Mouse (Mus musculus) megakaryocyte, adult 5-6 weeks (primary cell): ENCODE measurements around the gene Aldh1a7. TPM values are rescaled to one million over a fixed set of nuclear protein-coding genes. Genes with fewer than 3 reads are reported as not detected.
"Not testable (repeated sequence)": the region's sequence is repeated elsewhere in the genome, so short reads cannot be mapped to it uniquely, and the experiment has no call there.

ENCODE experiments used
- ATAC-seq: 2 replicates; pipeline ENCODE4 v1.8.0; 2016; ENCODE audit warnings: mild to moderate bottlenecking, inconsistent platforms; ENCODE audit not compliant: poor library complexity, severe bottlenecking
- total RNA-seq, 2 experiments: library from RNA; stranded (forward) in 1 of 2; stranded (reverse) in 1 of 2; fragments of 153-499, 151-499 nt in 1 of 2; fragments of 221-1000, 200-1000 nt in 1 of 2; gene quantifications; 2 replicates each; pipeline versions ENCODE4 v1.2.3 to v1.2.4; 2015 to 2017

Gene Aldh1a7
- total RNA-seq (2015), result 0.71 and 2.1 TPM in 2 replicates
- total RNA-seq (2017), result 0.92 and 1.9 TPM in 2 replicates

- ATAC-seq, result no peak
These were observed at the start of gene Aldh1a7 for GRCm38 (mm10) chr19:20727381-20727780. Gene Aldh1a7, minus strand, starts transcription at chr19:20727562.

GRCm38 (mm10) chr19:20775681-20776080 is 48.3 kb upstream of the Aldh1a7 start:
- ATAC-seq, result no peak

GRCm38 (mm10) chr19:20773941-20774340 is 46.6 kb upstream of the Aldh1a7 start:
- ATAC-seq, result no peak

- ATAC-seq, result no peak
These were observed 36.9 kb upstream of the Aldh1a7 start for GRCm38 (mm10) chr19:20764214-20764613.

GRCm38 (mm10) chr19:20761675-20762426 is 34.5 kb upstream of the Aldh1a7 start:
- ATAC-seq, result no peak

- no peak for ATAC-seq
These were observed 33.8 kb upstream of the Aldh1a7 start for GRCm38 (mm10) chr19:20761119-20761518.

- ATAC-seq, result no peak
These were observed 17.3 kb upstream of the Aldh1a7 start for GRCm38 (mm10) chr19:20744630-20745029.

GRCm38 (mm10) chr19:20728278-20728677 is 916 bp upstream of the Aldh1a7 start:
- ATAC-seq, result no peak

GRCm38 (mm10) chr19:20722913-20723312 is 4.4 kb downstream of the Aldh1a7 start:
- no peak for ATAC-seq

GRCm38 (mm10) chr19:20720298-20720697 is 7.1 kb downstream of the Aldh1a7 start:
- no peak for ATAC-seq

- ATAC-seq, result no peak
These were observed 11.7 kb downstream of the Aldh1a7 start for GRCm38 (mm10) chr19:20715617-20716016.

GRCm38 (mm10) chr19:20715093-20715492 is 12.3 kb downstream of the Aldh1a7 start:
- ATAC-seq, result no peak

- ATAC-seq, result no peak
These were observed 12.8 kb downstream of the Aldh1a7 start for GRCm38 (mm10) chr19:20714543-20714942.

- no peak for ATAC-seq
These were observed 20.2 kb downstream of the Aldh1a7 start for GRCm38 (mm10) chr19:20707159-20707558.

GRCm38 (mm10) chr19:20706747-20707146 is 20.6 kb downstream of the Aldh1a7 start:
- peak; percentile 35; the same call in 1 of the 2 replicates for ATAC-seq

- no peak for ATAC-seq
These were observed 25.3 kb downstream of the Aldh1a7 start for GRCm38 (mm10) chr19:20702074-20702473.

GRCm38 (mm10) chr19:20677697-20678355 is 49.5 kb downstream of the Aldh1a7 start:
- no peak for ATAC-seq

- no peak for ATAC-seq
These were observed 73.1 kb downstream of the Aldh1a7 start for GRCm38 (mm10) chr19:20654141-20654873.

- ATAC-seq, result no peak
These were observed 74.2 kb downstream of the Aldh1a7 start for GRCm38 (mm10) chr19:20653082-20653676.

GRCm38 (mm10) chr19:20650008-20650407 is 77.4 kb downstream of the Aldh1a7 start:
- no peak for ATAC-seq

- not testable (repeated sequence) for ATAC-seq
These were observed 79.9 kb downstream of the Aldh1a7 start for GRCm38 (mm10) chr19:20647496-20647895.
